Mouse (Mus musculus) natural killer cell, adult 2 months (primary cell): ENCODE results near the gene Bex3.
"Not testable (repeated sequence)": the region's sequence is repeated elsewhere in the genome, so short reads cannot be mapped to it uniquely, and the experiment has no call there.

ENCODE experiments used
- DNase-seq, 2 experiments: peaks; one replicate each; pipeline ENCODE4 v3.0.0; 2022; ENCODE audit warnings: low spot score in 2 of 2

The Bex3 gene

GRCm38 (mm10) chrX:136269743-136270392 lies at the start of gene Bex3:
Bex3 (plus strand) TSS chrX:136270253.
- peak; percentile 52 to 62 for DNase-seq

GRCm38 (mm10) chrX:136223714-136224113 lies 46.3 kb upstream of the Bex3 start:
- DNase-seq, result no peak

- no peak for DNase-seq
Measured at GRCm38 (mm10) chrX:136227768-136228167, 42.3 kb upstream of the Bex3 start.

GRCm38 (mm10) chrX:136238118-136238517 lies 31.9 kb upstream of the Bex3 start:
- DNase-seq, result peak in 1 of 2 experiments; percentile 9

- DNase-seq, result no peak
Measured at GRCm38 (mm10) chrX:136243181-136243580, 26.9 kb upstream of the Bex3 start.

- DNase-seq, result peak; percentile 52 to 57
Measured at GRCm38 (mm10) chrX:136244574-136245229, 25.4 kb upstream of the Bex3 start, which contains the start of gene Tceal9. Tceal9 (plus strand) TSS chrX:136245079.

GRCm38 (mm10) chrX:136245521-136246071 lies 24.5 kb upstream of the Bex3 start:
- no peak for DNase-seq

- DNase-seq, result no peak
Measured at GRCm38 (mm10) chrX:136248811-136249210, 21.2 kb upstream of the Bex3 start.

GRCm38 (mm10) chrX:136249671-136250070 lies 20.4 kb upstream of the Bex3 start:
- DNase-seq, result no peak

GRCm38 (mm10) chrX:136252023-136252729 lies 17.9 kb upstream of the Bex3 start:
- no peak for DNase-seq

- no peak for DNase-seq
Measured at GRCm38 (mm10) chrX:136267720-136268119, 2.3 kb upstream of the Bex3 start.

GRCm38 (mm10) chrX:136268173-136268572 lies 1.9 kb upstream of the Bex3 start:
- DNase-seq, result no peak

- not testable (repeated sequence) for DNase-seq
Measured at GRCm38 (mm10) chrX:136270393-136271111, 499 bp downstream of the Bex3 start.

GRCm38 (mm10) chrX:136274542-136274941 lies 4.5 kb downstream of the Bex3 start:
- DNase-seq, result no peak

- no peak for DNase-seq
Measured at GRCm38 (mm10) chrX:136275386-136275785, 5.3 kb downstream of the Bex3 start.

GRCm38 (mm10) chrX:136277577-136277976 lies 7.5 kb downstream of the Bex3 start:
- DNase-seq, result no peak

GRCm38 (mm10) chrX:136278401-136278800 lies 8.3 kb downstream of the Bex3 start:
- no peak for DNase-seq

- no peak for DNase-seq
Measured at GRCm38 (mm10) chrX:136279410-136279809, 9.4 kb downstream of the Bex3 start.

GRCm38 (mm10) chrX:136290817-136291281 lies 20.8 kb downstream of the Bex3 start:
- DNase-seq, result no peak

GRCm38 (mm10) chrX:136304295-136304694 lies 34.2 kb downstream of the Bex3 start:
- DNase-seq, result peak in 1 of 2 experiments; percentile 13

GRCm38 (mm10) chrX:136306196-136306595 lies 36.1 kb downstream of the Bex3 start:
- DNase-seq, result no peak

- no peak for DNase-seq
Measured at GRCm38 (mm10) chrX:136313303-136313702, 43.2 kb downstream of the Bex3 start.
